Mouse (Mus musculus) liver, postnatal 0 days (tissue): ENCODE data around the gene Ddx39b. TPM values are rescaled to one million over a fixed set of nuclear protein-coding genes. Genes with fewer than 3 reads are reported as not detected.
"Not testable (repeated sequence)": the region's sequence is repeated elsewhere in the genome, so short reads cannot be mapped to it uniquely, and the experiment has no call there.

Source experiments
- ATAC-seq: fragments of 200-750 bp; cut with Nextera tagmentation; 2 replicates; pipeline ENCODE4 v1.8.0; 2017; ENCODE audit warnings: mild to moderate bottlenecking, moderate library complexity
- DNase-seq: peaks from one replicate; pipeline ENCODE4 v3.0.0-alpha.2; 2016
- H3K27ac ChIP-seq: fragments of 300-500 bp; sonication (generic); 2 replicates; pipeline ENCODE4 v1.5.1; 2014; ENCODE audit warnings: antibody characterized with exemption, moderate library complexity, mild to moderate bottlenecking, low read depth
- H3K27me3 ChIP-seq: fragments of 300-500 bp; sonication (generic); 2 replicates; pipeline ENCODE4 v1.6.1; 2014; ENCODE audit warnings: low read length, control low read depth, mixed read lengths; ENCODE audit not compliant: insufficient read depth
- H3K36me3 ChIP-seq: fragments of 300-500 bp; sonication (generic); replicated peaks from 2 replicates; pipeline ENCODE4 v1.6.1; 2014; ENCODE audit warnings: mild to moderate bottlenecking, control low read depth, low read length, moderate library complexity, mixed read lengths; ENCODE audit not compliant: insufficient read depth
- H3K4me1 ChIP-seq: fragments of 300-500 bp; sonication (generic); 2 replicates; pipeline ENCODE4 v1.6.1; 2014; ENCODE audit warnings: antibody characterized with exemption, mild to moderate bottlenecking, control low read depth; ENCODE audit not compliant: insufficient read depth
- H3K4me2 ChIP-seq: fragments of 300-500 bp; sonication (generic); 2 replicates; pipeline ENCODE4 v1.6.1; 2014; ENCODE audit warnings: low read depth, mild to moderate bottlenecking, low read length, moderate library complexity, mixed read lengths
- H3K4me3 ChIP-seq: fragments of 300-500 bp; sonication (generic); 2 replicates; pipeline ENCODE4 v1.5.1; 2014; ENCODE audit warnings: low read depth, low read length
- H3K9ac ChIP-seq: fragments of 300-500 bp; sonication (generic); replicated peaks from 2 replicates; pipeline ENCODE4 v1.6.1; 2014; ENCODE audit warnings: mild to moderate bottlenecking, moderate library complexity
- H3K9me3 ChIP-seq: fragments of 300-500 bp; sonication (generic); 2 replicates; pipeline ENCODE4 v1.6.1; 2016; ENCODE audit warnings: mild to moderate bottlenecking, control low read depth, low read length, mixed read lengths
- CTCF ChIP-seq: sonication (generic); IDR thresholded peaks from 2 replicates; pipeline ENCODE4 v1.5.1; 2016; ENCODE audit warnings: antibody characterized with exemption, low read depth
- EP300 ChIP-seq: IDR thresholded peaks from 2 replicates; pipeline ENCODE4 v1.6.1; 2016; ENCODE audit warnings: antibody characterized with exemption, low read depth, mild to moderate bottlenecking
- WGBS: fragments of 180-500 bp; shearing (Covaris S2); extraction: QIAGEN DNeasy Blood & Tissue Kit; methylation state at CpG from one replicate; pipeline ENCODE4 v1.1.7; 2014; ENCODE audit not compliant: insufficient replicate concordance; 5-methylcytosine and 5-hydroxymethylcytosine counted together
- polyA plus RNA-seq: library from polyadenylated mRNA; unstranded; fragments of >200 nt; fragmentation: Nextera tagmentation; extraction: Ambion mirVana; gene quantifications from 2 replicates; pipeline ENCODE4 v1.2.1, GENCODE M21; 2015

The Ddx39b gene
- polyA plus RNA-seq, 1 experiment from 2014 or later: 87.2 TPM

- TF ChIP-seq CTCF (no peak), EP300 (no peak)
- no peak overlapping the region for H3K9ac ChIP-seq
- H3K4me2 ChIP-seq: no peak overlapping the region
- no peak overlapping the region for H3K4me3 ChIP-seq
- peaks cover 5% of the 10 kb centered on the region; the same call in 1 of the 2 replicates for H3K9me3 ChIP-seq
- H3K4me1 ChIP-seq: no peaks in the 10 kb centered on the region
- H3K27ac ChIP-seq: no peak overlapping the region
- no peak for ATAC-seq
- no peaks in the 10 kb centered on the region for H3K36me3 ChIP-seq
- WGBS: 64% methylated on average over 8 of the region's 8 CpGs
- DNase-seq: no peak
- H3K27me3 ChIP-seq: peaks cover 14% of the 10 kb centered on the region; the same call in 1 of the 2 replicates
These were observed 36.5 kb downstream of the Ddx39b start for GRCm38 (mm10) chr17:35278049-35278448.

GRCm38 (mm10) chr17:35278957-35279688 is 37.6 kb downstream of the Ddx39b start:
- no peaks in the 10 kb centered on the region for H3K36me3 ChIP-seq
- DNase-seq: no peak
- no peaks in the 10 kb centered on the region for H3K4me1 ChIP-seq
- TF ChIP-seq CTCF (no peak), EP300 (no peak)
- H3K4me3 ChIP-seq: no peak overlapping the region
- WGBS: 75% methylated on average over 13 of the region's 13 CpGs
- no peaks in the 10 kb centered on the region for H3K9me3 ChIP-seq
- H3K9ac ChIP-seq: no peak overlapping the region
- peaks cover 14% of the 10 kb centered on the region; the same call in 1 of the 2 replicates for H3K27me3 ChIP-seq
- no peak for ATAC-seq
- no peak overlapping the region for H3K4me2 ChIP-seq
- H3K27ac ChIP-seq: no peak overlapping the region

GRCm38 (mm10) chr17:35280276-35280675 is 38.7 kb downstream of the Ddx39b start:
- Histone ChIP-seq H3K4me2 (no peak overlapping the region), H3K9me3 (no peaks in the 10 kb centered on the region), H3K27me3 (peaks cover 11% of the 10 kb centered on the region; the same call in 1 of the 2 replicates), H3K4me1 (no peaks in the 10 kb centered on the region), H3K36me3 (no peaks in the 10 kb centered on the region), H3K27ac (no peak overlapping the region), H3K9ac (no peak overlapping the region), H3K4me3 (no peak overlapping the region)
- 73% methylated on average over 3 of the region's 3 CpGs for WGBS
- TF ChIP-seq CTCF (no peak), EP300 (no peak)
- DNase-seq (no peak), ATAC-seq (no peak)

- Histone ChIP-seq H3K9ac (no peak overlapping the region), H3K4me2 (no peak overlapping the region), H3K4me3 (no peak overlapping the region), H3K27me3 (0 out of 2 replicates have a peak, but pooled peaks cover 5% of the 10 kb centered on the region), H3K27ac (no peak overlapping the region), H3K4me1 (no peaks in the 10 kb centered on the region), H3K36me3 (no peaks in the 10 kb centered on the region), H3K9me3 (no peaks in the 10 kb centered on the region)
- TF ChIP-seq EP300: no peak
- no peak for TF ChIP-seq CTCF
- DNase-seq (no peak), ATAC-seq (no peak)
These were observed 43.9 kb downstream of the Ddx39b start for GRCm38 (mm10) chr17:35285431-35285830.

GRCm38 (mm10) chr17:35295796-35296195 is 54.2 kb downstream of the Ddx39b start:
- not testable (repeated sequence) for H3K27me3 ChIP-seq, ATAC-seq, H3K27ac ChIP-seq, H3K4me3 ChIP-seq, H3K9me3 ChIP-seq, H3K36me3 ChIP-seq, H3K4me2 ChIP-seq, H3K4me1 ChIP-seq, H3K9ac ChIP-seq
- peak; percentile 55 for DNase-seq
- peak; percentile 88 for TF ChIP-seq CTCF
- WGBS: 5% methylated on average over 5 of the region's 5 CpGs

- not testable (repeated sequence) for H3K9me3 ChIP-seq, H3K4me2 ChIP-seq, H3K4me1 ChIP-seq, H3K27ac ChIP-seq, H3K4me3 ChIP-seq, H3K27me3 ChIP-seq, H3K9ac ChIP-seq, ATAC-seq, H3K36me3 ChIP-seq, DNase-seq
- 80% methylated on average over 7 of the region's 7 CpGs for WGBS
- peak; percentile 36; the same call in 1 of the 2 replicates for TF ChIP-seq CTCF
These were observed 58.9 kb downstream of the Ddx39b start for GRCm38 (mm10) chr17:35300261-35300945.
